Mouse (Mus musculus): Measurements from ENCODE around the gene Gatad2b.

DNA sequence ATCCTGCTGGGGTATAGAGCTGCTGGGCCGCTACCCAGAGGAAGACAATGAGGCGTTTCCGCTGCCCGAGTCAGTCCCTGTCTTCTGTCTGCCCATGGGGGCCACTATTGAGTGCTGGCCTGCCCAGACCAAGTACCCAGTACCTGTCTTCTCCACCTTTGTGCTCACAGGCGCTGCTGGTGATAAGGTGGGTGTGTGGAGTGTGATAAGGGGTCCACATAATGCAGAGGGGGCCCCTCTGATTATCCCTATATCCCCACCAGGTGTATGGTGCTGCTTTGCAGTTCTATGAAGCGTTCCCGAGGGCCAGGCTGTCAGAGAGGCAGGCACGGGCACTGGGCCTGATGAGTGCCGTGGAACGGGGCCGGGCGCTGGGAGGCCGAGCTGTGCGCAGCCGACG is 24.0 kb upstream of the Gatad2b start:
- TF ChIP-seq POLR2A (IDR thresholded peaks at IDR 0.05; ENCODE audit: borderline replicate concordance, control insufficient read depth, low read depth, low read length) (no peak), CTCF (IDR thresholded peaks at IDR 0.05; ENCODE audit: control insufficient read depth, insufficient read depth, low read length) (no peak)

All from bone marrow, adult 2 months (tissue).